Mouse (Mus musculus) thymus, postnatal 14 days (tissue): ENCODE measurements at regions not wholly inside any gene's neighbourhood (a gene's known extent, or its start where the extent isn't known, plus 50 kb on each side); places are given as distances from the start of the nearest gene placed in this dataset.

Source experiments
- DNase-seq: peaks from one replicate; pipeline ENCODE4 v3.0.0; 2021

DNA sequence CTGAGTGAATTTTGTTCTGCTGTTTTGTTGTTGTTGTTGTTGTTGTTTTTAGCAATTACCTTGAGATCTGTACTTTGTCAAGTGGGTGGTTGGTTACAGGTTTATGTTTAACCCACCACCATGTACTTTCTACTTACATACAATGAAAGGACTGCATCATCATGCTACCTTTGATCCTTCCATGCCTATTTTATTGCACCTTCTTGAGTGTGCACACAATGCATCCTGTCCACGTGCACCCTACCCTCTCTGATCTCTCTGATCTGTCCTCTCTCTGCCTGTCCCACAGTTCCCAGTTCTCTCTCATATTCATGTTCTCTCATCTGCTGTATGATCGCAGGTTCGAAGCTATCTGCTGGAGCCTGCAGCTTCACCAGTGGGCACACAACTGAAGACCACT lies 59.9 kb upstream of the Gas1 start:
- no peak for DNase-seq

GRCm38 (mm10) chr13:60242447-60243109 lies 65.4 kb upstream of the Gas1 start:
- DNase-seq = no peak

- DNase-seq = no peak
These were observed 65.9 kb upstream of the Gas1 start for GRCm38 (mm10) chr13:60243110-60243481.

DNA sequence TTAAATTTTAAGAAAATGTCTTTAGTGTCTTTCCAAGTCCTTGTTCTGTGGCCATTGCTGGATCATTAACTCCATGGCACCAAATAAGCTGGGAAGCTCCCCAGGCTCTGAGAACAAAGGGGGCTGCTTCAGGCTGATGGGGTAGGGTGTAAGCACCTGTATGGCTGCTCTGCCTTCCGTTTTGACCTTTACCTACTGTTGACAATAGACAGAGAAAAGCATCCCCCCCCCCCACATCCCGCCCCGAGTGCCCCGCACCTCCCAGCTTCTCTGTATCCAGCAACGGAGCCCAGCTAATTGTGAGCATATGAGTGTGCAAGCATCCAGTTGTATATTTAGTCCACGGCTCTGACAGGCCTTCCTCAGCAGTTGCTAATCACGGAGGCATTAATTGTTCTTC lies 78.0 kb upstream of the Gas1 start:
- no peak for DNase-seq

DNA sequence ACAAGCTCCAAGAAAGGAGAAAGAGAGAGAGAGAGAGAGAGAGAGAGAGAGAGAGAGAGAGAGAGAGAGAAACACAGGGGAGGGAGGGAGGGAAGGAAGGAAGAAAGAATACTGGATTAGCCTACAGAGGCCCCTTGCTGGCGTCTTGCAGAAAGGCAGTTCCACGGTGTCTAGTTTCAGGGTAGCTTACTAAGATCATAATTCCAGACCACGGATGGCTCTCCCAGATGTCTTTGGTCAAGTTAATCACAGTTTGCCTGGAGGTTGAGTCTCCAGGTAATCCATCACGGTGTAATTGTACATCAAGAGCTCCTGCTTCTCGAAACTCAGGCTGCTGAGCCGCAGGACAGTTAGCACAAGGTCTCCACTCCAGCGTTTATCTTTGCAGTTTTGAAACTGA lies 78.5 kb upstream of the Gas1 start:
- DNase-seq = no peak

GRCm38 (mm10) chr13:60256997-60257396 lies 79.8 kb upstream of the Gas1 start:
- no peak for DNase-seq

DNA sequence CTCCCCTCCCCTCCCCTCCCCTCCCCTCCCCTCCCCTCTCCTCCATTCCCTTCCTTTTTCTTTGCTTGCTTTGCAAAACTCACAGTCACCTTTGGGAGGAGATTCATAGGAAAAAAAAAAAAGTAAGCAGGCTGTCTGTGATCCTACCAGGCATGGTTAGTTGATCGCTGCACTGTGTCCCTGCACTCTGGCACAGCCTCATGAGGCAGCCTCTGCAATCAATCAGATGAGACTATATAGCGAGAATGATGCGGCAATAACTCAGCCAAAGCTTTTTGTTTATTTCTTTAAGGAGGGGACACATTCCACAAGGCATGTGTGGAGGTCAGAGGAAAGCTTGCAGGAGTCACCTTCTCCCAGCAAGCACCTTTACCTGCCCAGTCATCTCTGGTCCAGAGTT lies 80.7 kb upstream of the Gas1 start:
- no peak for DNase-seq

DNA sequence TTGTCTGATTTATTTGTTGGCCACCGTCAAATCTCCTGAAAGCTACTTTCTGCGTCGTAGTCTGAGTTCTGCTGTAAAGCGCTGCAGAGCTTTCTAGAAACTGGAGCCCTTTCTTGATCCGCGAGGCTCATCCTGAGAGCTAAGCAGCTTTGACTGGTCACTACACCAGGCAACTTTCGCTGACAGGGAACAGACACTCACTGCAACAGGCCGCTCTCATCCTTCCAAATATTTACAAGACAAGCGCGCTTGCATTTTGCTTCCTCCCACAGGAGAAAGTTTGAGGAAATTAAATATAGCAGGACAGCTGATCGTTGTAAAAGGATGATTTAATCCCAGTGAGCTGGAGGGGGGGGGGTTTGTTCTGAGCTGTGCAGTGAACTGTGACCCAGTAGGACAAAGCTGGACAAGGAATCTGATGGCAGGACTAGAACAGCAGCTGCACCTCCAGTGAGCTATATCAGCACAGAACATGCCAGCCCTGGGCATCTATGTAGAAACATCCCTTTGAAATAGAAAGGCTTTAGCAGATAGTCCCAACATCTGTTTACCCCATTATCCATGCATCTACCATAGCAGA lies 85.4 kb upstream of the Gas1 start:
- DNase-seq = no peak

- DNase-seq = no peak
These were observed 87.3 kb upstream of the Gas1 start for GRCm38 (mm10) chr13:60264504-60264903.

- DNase-seq = no peak
These were observed 90.4 kb upstream of the Gas1 start for GRCm38 (mm10) chr13:60267557-60267956.

DNA sequence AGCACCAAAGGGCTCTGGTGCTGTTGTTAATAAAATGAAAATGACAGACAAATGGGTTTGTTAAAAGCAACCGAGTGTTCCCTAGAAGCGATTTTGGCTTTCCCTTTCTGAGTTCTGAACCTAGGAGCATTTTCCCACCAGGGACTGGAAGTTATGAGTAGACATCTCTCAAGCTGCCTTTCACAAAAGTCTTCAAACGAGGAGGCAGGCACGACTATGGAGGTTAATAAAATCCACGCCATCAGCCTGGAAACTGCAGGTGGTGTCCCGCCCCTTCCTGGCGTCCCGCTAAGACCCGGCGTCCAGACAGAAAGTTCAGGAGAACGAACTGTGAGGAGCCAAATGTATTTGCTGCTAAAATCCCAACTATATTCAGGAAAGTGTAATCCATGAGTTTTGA lies 91.1 kb upstream of the Gas1 start:
- no peak for DNase-seq

DNA sequence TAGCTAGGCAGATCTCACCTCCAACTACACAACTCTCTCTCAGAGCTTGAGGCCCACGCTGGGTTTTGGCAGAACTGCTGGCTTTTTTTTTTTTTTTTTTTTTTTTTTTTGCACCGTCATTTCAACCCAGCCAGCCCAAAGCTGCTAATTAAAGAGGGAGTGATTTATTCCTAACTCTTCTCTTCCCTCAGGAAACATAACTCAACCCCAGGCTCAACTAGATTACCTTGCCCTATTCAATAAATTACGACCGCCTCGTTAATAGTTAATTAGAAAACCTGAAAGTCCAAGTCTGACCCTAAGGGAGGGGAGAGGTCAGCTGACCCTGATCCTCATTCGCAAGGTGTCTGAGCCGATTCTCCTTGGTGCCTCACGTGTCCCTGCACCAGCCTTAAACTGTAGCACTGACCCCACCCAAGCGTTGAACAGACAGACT lies 92.3 kb upstream of the Gas1 start:
- no peak for DNase-seq

DNA sequence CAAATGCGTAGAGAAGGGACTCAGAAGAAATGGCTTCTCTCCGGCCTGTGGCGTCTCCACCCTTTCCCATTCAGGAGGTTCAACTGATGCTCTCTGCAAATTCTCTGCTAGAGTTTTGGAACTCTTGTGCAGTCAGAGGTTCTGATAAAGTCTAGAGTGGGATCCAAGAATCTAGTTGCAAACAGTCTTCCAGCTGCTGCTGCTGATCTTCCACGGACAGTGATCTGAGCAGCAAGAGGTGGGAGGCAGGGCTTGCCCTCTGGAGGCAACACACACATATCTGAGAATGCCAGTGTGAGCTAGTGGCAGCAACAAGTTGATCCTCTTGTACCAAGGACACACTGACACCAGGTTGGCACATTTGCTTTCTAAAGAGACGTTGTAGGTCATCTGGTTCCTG lies 93.4 kb upstream of the Gas1 start:
- DNase-seq = no peak

GRCm38 (mm10) chr13:60273331-60273730 lies 96.2 kb upstream of the Gas1 start:
- DNase-seq = no peak

DNA sequence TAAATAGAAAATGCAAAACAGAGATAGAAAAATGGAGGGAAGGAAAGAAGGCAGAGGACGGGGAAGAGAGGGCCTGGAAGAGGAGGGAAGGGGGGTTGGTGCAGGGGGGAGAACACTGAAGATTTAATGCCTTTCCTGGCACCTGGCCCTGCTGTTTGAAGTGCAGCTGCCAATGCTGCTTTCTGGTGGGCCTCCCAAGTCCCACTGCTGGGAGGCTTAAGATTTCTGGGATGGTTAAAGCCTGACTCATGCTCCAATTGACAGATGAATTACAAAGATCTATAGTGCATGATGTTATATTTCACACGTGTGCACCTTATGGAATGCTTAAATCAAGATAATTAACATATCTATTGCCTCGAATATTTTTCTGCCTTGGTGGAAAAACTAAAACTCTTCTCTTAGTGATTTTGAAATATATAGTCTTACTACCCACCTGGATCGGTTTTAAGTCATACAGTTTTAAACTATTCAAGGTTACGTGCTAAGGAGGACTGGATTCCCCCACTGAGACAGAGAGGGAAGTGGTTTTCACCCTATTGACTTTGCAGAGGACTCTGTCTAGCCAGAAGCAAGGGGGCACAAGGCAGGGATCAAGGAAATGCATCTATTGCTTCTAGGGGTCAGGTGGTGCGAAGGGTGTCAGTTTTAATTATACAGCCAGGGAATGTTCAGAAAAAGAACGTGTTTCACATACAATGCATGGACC lies 105.5 kb upstream of the Gas1 start:
- no peak for DNase-seq

GRCm38 (mm10) chr13:60286525-60287224 lies 109.5 kb upstream of the Gas1 start:
- no peak for DNase-seq

DNA sequence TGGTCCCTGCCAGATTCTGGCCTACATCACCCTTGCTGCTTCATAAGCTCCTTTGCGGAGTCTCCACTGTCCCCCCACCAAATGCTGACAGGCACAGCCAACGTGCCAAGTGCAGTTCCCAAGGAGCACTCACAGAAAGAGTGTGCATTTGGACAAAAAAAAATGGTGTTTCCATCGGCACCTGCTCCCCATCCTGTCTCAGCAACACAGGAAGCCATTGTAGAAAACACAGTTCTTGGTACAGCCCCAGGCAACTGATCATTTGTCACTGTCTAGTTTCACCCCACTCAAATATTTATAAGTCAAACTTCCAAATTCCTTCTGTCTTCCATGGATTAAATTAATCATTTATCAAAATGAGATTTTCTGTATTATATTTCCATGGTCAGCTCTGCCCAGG lies 112.5 kb upstream of the Gas1 start:
- no peak for DNase-seq

DNA sequence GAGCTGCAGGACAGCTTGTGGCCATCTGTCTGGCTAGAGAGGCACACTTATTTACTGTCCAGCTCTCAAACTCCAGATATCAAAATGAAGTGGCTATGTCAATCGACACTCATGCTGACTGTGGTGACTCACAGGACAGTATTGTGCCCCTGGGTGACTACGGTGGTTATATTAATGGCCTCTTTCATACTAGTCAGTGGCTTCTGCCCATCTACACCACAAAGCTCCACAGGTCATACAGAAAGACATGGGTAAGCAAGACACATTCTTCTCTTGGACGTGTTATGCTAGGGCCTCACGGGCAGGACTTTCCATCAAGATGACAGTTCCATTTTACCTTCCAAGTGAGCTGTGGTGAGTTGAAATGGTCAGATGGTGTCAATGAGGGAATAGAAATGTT lies 113.7 kb upstream of the Gas1 start:
- no peak for DNase-seq

DNA sequence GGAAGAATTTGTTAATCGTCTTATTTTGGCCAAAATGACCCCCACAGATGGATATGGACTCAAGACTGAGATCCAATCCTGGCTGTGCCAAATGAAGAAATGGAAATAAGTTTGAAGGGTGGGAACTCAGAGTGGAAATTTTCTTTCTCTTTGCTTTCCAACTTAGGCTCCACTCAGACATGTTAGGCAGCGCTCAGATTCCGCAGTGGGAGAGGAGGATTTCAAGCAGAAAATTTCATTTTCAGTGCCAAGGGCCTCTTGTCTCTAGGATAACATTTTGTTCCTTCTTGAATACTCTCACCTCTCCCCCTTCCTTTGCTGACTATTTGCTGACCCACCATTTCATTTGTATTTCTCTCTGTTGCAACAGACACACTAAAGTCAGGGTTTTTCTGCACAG lies 114.2 kb upstream of the Gas1 start:
- no peak for DNase-seq

DNA sequence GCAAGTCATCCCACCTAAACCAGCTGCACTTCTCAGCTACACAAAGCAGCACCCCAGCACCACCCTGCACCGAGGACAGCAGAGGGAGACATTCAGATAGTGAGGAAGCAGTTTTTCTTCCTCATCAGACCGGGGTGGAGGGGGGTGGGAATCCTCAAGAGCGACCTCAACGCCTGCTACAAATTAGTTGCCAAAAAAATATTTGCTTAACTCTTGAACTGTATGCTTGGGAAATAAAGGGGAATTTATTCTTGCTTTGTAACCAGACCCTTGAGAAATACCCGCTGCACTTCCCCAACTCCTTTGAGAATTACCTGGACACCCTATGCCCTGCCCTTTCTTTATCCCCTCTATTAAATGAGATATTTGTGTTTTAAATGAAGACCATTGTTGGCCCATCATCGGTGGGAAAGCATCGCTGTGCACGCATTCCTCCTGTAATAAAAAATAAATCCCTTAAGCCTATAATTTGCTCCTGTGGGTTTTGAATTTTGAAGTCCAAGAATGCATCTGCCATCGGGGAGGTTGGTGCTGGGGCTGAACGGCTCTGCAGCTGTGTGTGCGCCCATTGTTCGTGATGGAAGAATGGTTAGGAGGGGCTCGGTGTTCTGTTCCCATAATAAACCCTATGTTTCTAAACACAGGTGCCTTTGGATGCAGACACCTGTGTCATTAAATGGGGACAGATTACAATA lies 119.2 kb upstream of the Gas1 start:
- no peak for DNase-seq

GRCm38 (mm10) chr13:60296896-60297275 lies 119.7 kb upstream of the Gas1 start:
- DNase-seq = no peak

DNA sequence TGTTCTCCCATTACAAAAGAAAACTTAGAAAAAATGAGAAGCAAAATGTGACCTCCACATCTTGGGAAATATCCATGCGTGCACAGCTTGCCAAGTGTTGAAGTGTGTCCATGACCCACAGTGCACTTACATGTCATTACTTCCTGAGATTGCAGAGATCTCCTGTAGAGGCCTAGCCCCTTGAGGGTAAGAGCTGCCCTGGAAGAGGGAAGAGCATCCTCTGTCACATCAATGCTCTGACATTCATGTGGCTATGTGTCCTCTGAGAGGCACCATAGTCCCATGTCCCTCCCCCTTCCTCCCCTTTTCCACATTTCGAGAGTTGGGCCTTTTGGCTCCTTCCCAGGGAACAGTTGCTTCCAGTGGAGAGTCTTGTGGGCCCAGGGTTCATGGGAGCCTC lies 121.4 kb upstream of the Gas1 start:
- no peak for DNase-seq

- DNase-seq = no peak
These were observed 121.9 kb upstream of the Gas1 start for GRCm38 (mm10) chr13:60299076-60299475.
